Mouse (Mus musculus) MEL (cell line): ENCODE measurements at regions not wholly inside any gene's neighbourhood (a gene's known extent, or its start where the extent isn't known, plus 50 kb on each side); places are given as distances from the start of the nearest gene placed in this dataset.

ENCODE experiments used
- DNase-seq: peaks from one replicate; pipeline ENCODE4 v3.0.0; 2011; ENCODE audit warnings: low read depth, low spot score
- H3K27ac ChIP-seq: 2 replicates; pipeline ENCODE4 v1.5.1; 2012; ENCODE audit warnings: low read depth, mild to moderate bottlenecking, control low read depth, low read length, moderate library complexity; ENCODE audit not compliant: control insufficient read depth
- H3K27me3 ChIP-seq, 2 experiments: fragments of 150-350 bp in 1 of 2; sonication (generic) in 1 of 2; 2 replicates each; pipeline ENCODE4 v1.6.1; 2012; ENCODE audit warnings: low read length in 2 of 2, mild to moderate bottlenecking in 2 of 2, improper control_type of control experiment in 1 of 2, moderate library complexity in 1 of 2; ENCODE audit not compliant: insufficient read depth in 2 of 2, control insufficient read depth in 1 of 2
- H3K36me3 ChIP-seq, 2 experiments: 2 replicates each; pipeline ENCODE4 v1.6.1; 2012 to 2014; ENCODE audit warnings: low read length in 2 of 2, improper control_type of control experiment in 1 of 2, inconsistent platforms in 1 of 2, mild to moderate bottlenecking in 1 of 2; ENCODE audit not compliant: insufficient read depth in 2 of 2, control insufficient read depth in 1 of 2
- H3K4me1 ChIP-seq, 2 experiments: fragments of 150-350 bp in 1 of 2; sonication (generic) in 1 of 2; 2 replicates each; pipeline ENCODE4 v1.6.1; 2012; ENCODE audit warnings: low read length in 2 of 2, improper control_type of control experiment in 1 of 2, mild to moderate bottlenecking in 1 of 2; ENCODE audit not compliant: insufficient read depth in 2 of 2, control insufficient read depth in 1 of 2
- H3K4me3 ChIP-seq, 2 experiments: fragments of 150-350 bp in 1 of 2; sonication (generic) in 1 of 2; 2 replicates each; pipeline ENCODE4 v1.5.1; 2012; ENCODE audit warnings: low read depth in 2 of 2, low read length in 2 of 2, mild to moderate bottlenecking in 2 of 2, moderate library complexity in 2 of 2, control low read depth in 1 of 2, improper control_type of control experiment in 1 of 2; ENCODE audit not compliant: control insufficient read depth in 1 of 2, insufficient read depth in 1 of 2
- H3K79me2 ChIP-seq: 2 replicates; pipeline ENCODE4 v1.6.1; 2012; ENCODE audit warnings: mild to moderate bottlenecking, low read length, moderate library complexity; ENCODE audit not compliant: control insufficient read depth, poor library complexity, insufficient read depth
- H3K9ac ChIP-seq: 2 replicates; pipeline ENCODE4 v1.6.1; 2012; ENCODE audit warnings: low read depth, mild to moderate bottlenecking, control low read depth, low read length, moderate library complexity; ENCODE audit not compliant: control insufficient read depth, poor library complexity, severe bottlenecking
- H3K9me3 ChIP-seq: fragments of 150-350 bp; sonication (generic); replicated peaks from 2 replicates; pipeline ENCODE4 v1.6.1; 2012; ENCODE audit warnings: mild to moderate bottlenecking, low read length, improper control_type of control experiment, moderate library complexity; ENCODE audit not compliant: insufficient read depth
- CHD2 ChIP-seq: IDR thresholded peaks from 2 replicates; pipeline ENCODE4 v1.6.1; 2011; ENCODE audit warnings: low read length, improper control_type of control experiment
- CTCF ChIP-seq, 3 experiments: IDR thresholded peaks in 2 of 3; conservative IDR thresholded peaks in 1 of 3; 2 replicates each; pipeline ENCODE4 v1.5.1; 2011 to 2012; ENCODE audit warnings: low read length in 3 of 3, low read depth in 2 of 3, mild to moderate bottlenecking in 2 of 3, improper control_type of control experiment in 1 of 3, inconsistent platforms in 1 of 3, mixed read lengths in 1 of 3, moderate library complexity in 1 of 3; ENCODE audit not compliant: control insufficient read depth in 1 of 3, insufficient read depth in 1 of 3, poor library complexity in 1 of 3, severe bottlenecking in 1 of 3
- E2F4 ChIP-seq: IDR thresholded peaks from 2 replicates; pipeline ENCODE4 v1.6.1; 2011; ENCODE audit warnings: low read depth, low read length, improper control_type of control experiment, borderline replicate concordance
- ELF1 ChIP-seq: IDR thresholded peaks from 2 replicates; pipeline ENCODE4 v1.6.1; 2014; ENCODE audit warnings: low read depth, mild to moderate bottlenecking, inconsistent platforms, low read length, improper control_type of control experiment, moderate library complexity
- EP300 ChIP-seq, 2 experiments: IDR thresholded peaks; 2 replicates each; pipeline ENCODE4 v1.6.1; 2011; ENCODE audit warnings: improper control_type of control experiment in 2 of 2, low read length in 2 of 2, low read depth in 1 of 2, mild to moderate bottlenecking in 1 of 2
- ETS1 ChIP-seq: IDR thresholded peaks from 2 replicates; pipeline ENCODE4 v1.6.1; 2012; ENCODE audit warnings: low read depth, mild to moderate bottlenecking, inconsistent platforms, low read length, improper control_type of control experiment, moderate library complexity
- GABPA ChIP-seq: IDR thresholded peaks from 2 replicates; pipeline ENCODE4 v1.6.1; 2012; ENCODE audit warnings: low read depth, mild to moderate bottlenecking, inconsistent platforms, low read length, improper control_type of control experiment, moderate library complexity
- GATA1 ChIP-seq: IDR thresholded peaks from 2 replicates; pipeline ENCODE4 v1.6.1; 2011; ENCODE audit warnings: low read depth, low read length, improper control_type of control experiment
- KAT2A ChIP-seq: conservative IDR thresholded peaks from 2 replicates; pipeline ENCODE4 v1.6.1; 2012; ENCODE audit warnings: low read depth, low read length, improper control_type of control experiment, inconsistent platforms
- MAFK ChIP-seq: IDR thresholded peaks from 2 replicates; pipeline ENCODE4 v1.6.1; 2011; ENCODE audit warnings: low read depth, mild to moderate bottlenecking, low read length, improper control_type of control experiment, borderline replicate concordance
- MAZ ChIP-seq: IDR thresholded peaks from 2 replicates; pipeline ENCODE4 v1.6.1; 2012; ENCODE audit warnings: low read depth, mild to moderate bottlenecking, inconsistent platforms, low read length, improper control_type of control experiment
- MXI1 ChIP-seq: IDR thresholded peaks from 2 replicates; pipeline ENCODE4 v1.6.1; 2011; ENCODE audit warnings: mild to moderate bottlenecking, low read depth, low read length, improper control_type of control experiment
- NELFE ChIP-seq: IDR thresholded peaks from 2 replicates; pipeline ENCODE4 v1.6.1; 2011; ENCODE audit warnings: low read depth, low read length, improper control_type of control experiment
- NRF1 ChIP-seq: IDR thresholded peaks from 2 replicates; pipeline ENCODE4 v1.6.1; 2014; ENCODE audit warnings: low read depth, mild to moderate bottlenecking, inconsistent platforms, low read length, improper control_type of control experiment, moderate library complexity; ENCODE audit not compliant: poor library complexity, insufficient read depth, severe bottlenecking
- POLR2A ChIP-seq, 2 experiments: IDR thresholded peaks; 2 replicates each; pipeline ENCODE4 v1.6.1; 2011 to 2012; ENCODE audit warnings: low read length in 2 of 2, mild to moderate bottlenecking in 2 of 2, control low read depth in 1 of 2, improper control_type of control experiment in 1 of 2, low read depth in 1 of 2, moderate library complexity in 1 of 2; ENCODE audit not compliant: control insufficient read depth in 1 of 2, insufficient read depth in 1 of 2, poor library complexity in 1 of 2
- POLR2AphosphoS2 ChIP-seq: IDR thresholded peaks from 2 replicates; pipeline ENCODE4 v1.6.1; 2011; ENCODE audit warnings: low read length, improper control_type of control experiment
- RAD21 ChIP-seq: IDR thresholded peaks from 2 replicates; pipeline ENCODE4 v1.6.1; 2011; ENCODE audit warnings: mild to moderate bottlenecking, low read depth, low read length, improper control_type of control experiment
- TAL1 ChIP-seq: IDR thresholded peaks from 2 replicates; pipeline ENCODE4 v1.6.1; 2012; ENCODE audit warnings: mild to moderate bottlenecking, inconsistent platforms, low read length, moderate library complexity, mixed read lengths
- UBTF ChIP-seq: IDR thresholded peaks from 2 replicates; pipeline ENCODE4 v1.6.1; 2012; ENCODE audit warnings: low read depth, mild to moderate bottlenecking, inconsistent platforms, low read length, improper control_type of control experiment, moderate library complexity, borderline replicate concordance; ENCODE audit not compliant: insufficient read depth
- USF2 ChIP-seq, 2 experiments: IDR thresholded peaks; 2 replicates each; pipeline ENCODE4 v1.6.1; 2011 to 2012; ENCODE audit warnings: improper control_type of control experiment in 2 of 2, low read length in 2 of 2, borderline replicate concordance in 1 of 2, inconsistent platforms in 1 of 2, low read depth in 1 of 2, mild to moderate bottlenecking in 1 of 2; ENCODE audit not compliant: insufficient read depth in 1 of 2
- ZKSCAN1 ChIP-seq: IDR thresholded peaks from 2 replicates; pipeline ENCODE4 v1.6.1; 2012; ENCODE audit warnings: low read depth, mild to moderate bottlenecking, inconsistent platforms, low read length, improper control_type of control experiment, moderate library complexity
- ZMIZ1 ChIP-seq: IDR thresholded peaks from 2 replicates; pipeline ENCODE4 v1.6.1; 2012; ENCODE audit warnings: low read depth, mild to moderate bottlenecking, inconsistent platforms, low read length, improper control_type of control experiment, moderate library complexity
- ZNF384 ChIP-seq: IDR thresholded peaks from 2 replicates; pipeline ENCODE4 v1.6.1; 2012; ENCODE audit warnings: low read depth, mild to moderate bottlenecking, inconsistent platforms, low read length, improper control_type of control experiment

- Histone ChIP-seq H3K4me1 (no peaks in the 10 kb centered on the region), H3K27ac (no peak overlapping the region), H3K9ac (no peak overlapping the region), H3K9me3 (no peaks in the 10 kb centered on the region), H3K27me3 (no peaks in the 10 kb centered on the region), H3K79me2 (no peaks in the 10 kb centered on the region), H3K36me3 (no peaks in the 10 kb centered on the region), H3K4me3 (no peak overlapping the region)
- no peak for TF ChIP-seq ELF1
- no peak for TF ChIP-seq MAZ
- TF ChIP-seq ZMIZ1: no peak
- no peak for TF ChIP-seq USF2 (IDR thresholded peaks at IDR 0.05; ENCODE audit: borderline replicate concordance in 1 of 2, insufficient read depth in 1 of 2, low read depth in 1 of 2, low read length in 2 of 2)
- no peak for TF ChIP-seq CTCF (IDR thresholded peaks at IDR 0.05 in 2 of 3, conservative IDR thresholded peaks at IDR 0.05 in 1 of 3; ENCODE audit: control insufficient read depth in 1 of 3, insufficient read depth in 1 of 3, low read depth in 2 of 3, low read length in 3 of 3, poor library complexity in 1 of 3, severe bottlenecking in 1 of 3)
- no peak for TF ChIP-seq POLR2AphosphoS2
- TF ChIP-seq UBTF: no peak
- TF ChIP-seq TAL1: no peak
- TF ChIP-seq EP300 (IDR thresholded peaks at IDR 0.05; ENCODE audit: low read depth in 1 of 2, low read length in 2 of 2): no peak
- TF ChIP-seq CHD2: no peak
- no peak for TF ChIP-seq ZNF384
- TF ChIP-seq ZKSCAN1: no peak
- no peak for TF ChIP-seq E2F4
- TF ChIP-seq GATA1: no peak
- no peak for TF ChIP-seq GABPA
- no peak for DNase-seq
Observed at GRCm38 (mm10) chr13:16550060-16550459, 538.4 kb downstream of the Inhba start.

GRCm38 (mm10) chr13:16564988-16565387 lies 553.3 kb downstream of the Inhba start:
- no peak overlapping the region for H3K4me3 ChIP-seq
- TF ChIP-seq ETS1 (no peak), CHD2 (no peak), MAFK (no peak), NELFE (no peak), MXI1 (no peak), TAL1 (no peak), NRF1 (no peak), RAD21 (no peak), CTCF (IDR thresholded peaks at IDR 0.05 in 2 of 3, conservative IDR thresholded peaks at IDR 0.05 in 1 of 3; ENCODE audit: control insufficient read depth in 1 of 3, insufficient read depth in 1 of 3, low read depth in 2 of 3, low read length in 3 of 3, poor library complexity in 1 of 3, severe bottlenecking in 1 of 3) (no peak), KAT2A (no peak), E2F4 (no peak), POLR2A (IDR thresholded peaks at IDR 0.05; ENCODE audit: control insufficient read depth in 1 of 2, insufficient read depth in 1 of 2, low read depth in 1 of 2, low read length in 2 of 2, poor library complexity in 1 of 2) (no peak)
- TF ChIP-seq, all 39 proteins: peak for 0
- H3K27ac ChIP-seq: no peak overlapping the region
- no peak for DNase-seq
- no peaks in the 10 kb centered on the region for H3K36me3 ChIP-seq
- no peaks in the 10 kb centered on the region for H3K9me3 ChIP-seq
- no peaks in the 10 kb centered on the region for H3K27me3 ChIP-seq
- no peaks in the 10 kb centered on the region for H3K4me1 ChIP-seq
- H3K9ac ChIP-seq: no peak overlapping the region
- no peaks in the 10 kb centered on the region for H3K79me2 ChIP-seq
